Mouse (Mus musculus) CH12.LX (cell line): ENCODE results near the gene Slc30a3. TPM values are rescaled to one million over a fixed set of nuclear protein-coding genes. Genes with fewer than 3 reads are reported as not detected.
A peak's percentile ranks its signal among the peaks of the same experiment; 100 is the strongest.

Experiments
- DNase-seq: peaks from one replicate; pipeline ENCODE4 v3.0.0-alpha.2; 2013; ENCODE audit errors: extremely low read depth
- H3K27ac ChIP-seq: 2 replicates; pipeline ENCODE4 v1.5.1; 2012; ENCODE audit warnings: low read depth, mild to moderate bottlenecking, control low read depth, moderate library complexity; ENCODE audit not compliant: insufficient read depth
- H3K27me3 ChIP-seq: replicated peaks from 2 replicates; pipeline ENCODE3; 2012; ENCODE audit warnings: inconsistent platforms
- H3K36me3 ChIP-seq, 2 experiments: replicated peaks in 1 of 2; 2 replicates each; pipeline versions ENCODE3 to v1.6.1; 2012; ENCODE audit warnings: inconsistent platforms in 1 of 2, low read length in 1 of 2, mild to moderate bottlenecking in 1 of 2, mixed read lengths in 1 of 2, moderate library complexity in 1 of 2; ENCODE audit not compliant: control insufficient read depth in 1 of 2, insufficient read depth in 1 of 2
- H3K4me1 ChIP-seq, 2 experiments: 2 replicates each; pipeline ENCODE4 v1.6.1; 2012; ENCODE audit warnings: inconsistent platforms in 1 of 2, moderate library complexity in 1 of 2; ENCODE audit not compliant: insufficient read depth in 2 of 2, control insufficient read depth in 1 of 2
- H3K4me2 ChIP-seq: 2 replicates; pipeline ENCODE4 v1.6.1; 2012; ENCODE audit warnings: low read depth, mild to moderate bottlenecking, control low read depth; ENCODE audit not compliant: poor library complexity, insufficient read depth, severe bottlenecking
- H3K4me3 ChIP-seq, 3 experiments: fragments of 150-350 bp in 1 of 3; sonication (generic) in 1 of 3; replicated peaks in 1 of 3; 2 replicates each; pipeline versions ENCODE3 to v1.5.1; 2011 to 2012; ENCODE audit warnings: low read depth in 2 of 3, low read length in 2 of 3, mild to moderate bottlenecking in 2 of 3, moderate library complexity in 2 of 3, control low read depth in 1 of 3, improper control_type of control experiment in 1 of 3, inconsistent platforms in 1 of 3, mixed read lengths in 1 of 3; ENCODE audit not compliant: poor library complexity in 1 of 3
- H3K79me2 ChIP-seq: replicated peaks from 2 replicates; pipeline ENCODE4 v1.6.1; 2012; ENCODE audit warnings: mild to moderate bottlenecking, moderate library complexity; ENCODE audit not compliant: control insufficient read depth, poor library complexity, insufficient read depth, severe bottlenecking; ENCODE audit errors: extremely low read depth
- H3K9ac ChIP-seq: 2 replicates; pipeline ENCODE4 v1.6.1; 2012; ENCODE audit warnings: low read depth, mild to moderate bottlenecking, control low read depth, moderate library complexity; ENCODE audit not compliant: insufficient read depth
- H3K9me3 ChIP-seq: replicated peaks from 2 replicates; pipeline ENCODE3; 2012; ENCODE audit warnings: low read length, inconsistent platforms, mixed read lengths
- BHLHE40 ChIP-seq: IDR thresholded peaks from 2 replicates; pipeline ENCODE4 v1.6.1; 2011; ENCODE audit warnings: mild to moderate bottlenecking, low read depth, low read length, improper control_type of control experiment
- CHD2 ChIP-seq: IDR thresholded peaks from 2 replicates; pipeline ENCODE4 v1.6.1; 2011; ENCODE audit warnings: low read length, improper control_type of control experiment
- E2F4 ChIP-seq: IDR thresholded peaks from 2 replicates; pipeline ENCODE4 v1.6.1; 2011; ENCODE audit warnings: low read depth, low read length, improper control_type of control experiment; ENCODE audit not compliant: insufficient replicate concordance
- ELF1 ChIP-seq: IDR thresholded peaks from 2 replicates; pipeline ENCODE4 v1.6.1; 2014; ENCODE audit warnings: low read depth, mild to moderate bottlenecking, inconsistent platforms, low read length, improper control_type of control experiment
- GABPA ChIP-seq: IDR thresholded peaks from 2 replicates; pipeline ENCODE4 v1.6.1; 2012; ENCODE audit warnings: low read depth, low read length, improper control_type of control experiment, inconsistent platforms; ENCODE audit not compliant: insufficient replicate concordance
- HCFC1 ChIP-seq: IDR thresholded peaks from 2 replicates; pipeline ENCODE4 v1.6.1; 2012; ENCODE audit warnings: low read depth, mild to moderate bottlenecking, inconsistent platforms, low read length, improper control_type of control experiment
- IRF4 ChIP-seq: IDR thresholded peaks from 2 replicates; pipeline ENCODE4 v1.6.1; 2014; ENCODE audit warnings: low read depth, mild to moderate bottlenecking, inconsistent platforms, low read length, improper control_type of control experiment
- JUN ChIP-seq: IDR thresholded peaks from 2 replicates; pipeline ENCODE4 v1.6.1; 2011; ENCODE audit warnings: low read depth, mild to moderate bottlenecking, low read length, improper control_type of control experiment, moderate library complexity; ENCODE audit not compliant: insufficient read depth
- MAFK ChIP-seq: IDR thresholded peaks from 2 replicates; pipeline ENCODE4 v1.6.1; 2011; ENCODE audit warnings: low read length, improper control_type of control experiment; ENCODE audit not compliant: insufficient replicate concordance
- MAX ChIP-seq: IDR thresholded peaks from 2 replicates; pipeline ENCODE4 v1.6.1; 2011; ENCODE audit warnings: low read length, improper control_type of control experiment
- MEF2A ChIP-seq: IDR thresholded peaks from 2 replicates; pipeline ENCODE4 v1.6.1; 2014; ENCODE audit warnings: low read depth, mild to moderate bottlenecking, inconsistent platforms, low read length, improper control_type of control experiment, borderline replicate concordance
- MXI1 ChIP-seq: IDR thresholded peaks from 2 replicates; pipeline ENCODE4 v1.6.1; 2011; ENCODE audit warnings: mild to moderate bottlenecking, low read depth, low read length, improper control_type of control experiment
- NELFE ChIP-seq: IDR thresholded peaks from 2 replicates; pipeline ENCODE4 v1.6.1; 2011; ENCODE audit warnings: low read depth, low read length, improper control_type of control experiment
- NRF1 ChIP-seq: IDR thresholded peaks from 2 replicates; pipeline ENCODE4 v1.6.1; 2014; ENCODE audit warnings: low read depth, mild to moderate bottlenecking, inconsistent platforms, low read length, improper control_type of control experiment, moderate library complexity
- POLR2A ChIP-seq: IDR thresholded peaks from 2 replicates; pipeline ENCODE4 v1.6.1; 2011; ENCODE audit warnings: low read depth, mild to moderate bottlenecking, improper control_type of control experiment, low read length
- POLR2AphosphoS2 ChIP-seq: IDR thresholded peaks from 2 replicates; pipeline ENCODE4 v1.6.1; 2011; ENCODE audit warnings: low read depth, low read length, improper control_type of control experiment
- RAD21 ChIP-seq: IDR thresholded peaks from 2 replicates; pipeline ENCODE4 v1.6.1; 2011; ENCODE audit warnings: low read depth, mild to moderate bottlenecking, low read length, improper control_type of control experiment, moderate library complexity
- RCOR1 ChIP-seq: conservative IDR thresholded peaks from 2 replicates; pipeline ENCODE4 v1.6.1; 2012; ENCODE audit warnings: low read depth, mild to moderate bottlenecking, inconsistent platforms, low read length, improper control_type of control experiment
- SIN3A ChIP-seq: IDR thresholded peaks from 2 replicates; pipeline ENCODE4 v1.6.1; 2012; ENCODE audit warnings: low read length, improper control_type of control experiment, inconsistent platforms
- TCF12 ChIP-seq: IDR thresholded peaks from 2 replicates; pipeline ENCODE4 v1.6.1; 2014; ENCODE audit warnings: low read depth, mild to moderate bottlenecking, inconsistent platforms, low read length, improper control_type of control experiment
- UBTF ChIP-seq: IDR thresholded peaks from 2 replicates; pipeline ENCODE4 v1.6.1; 2012; ENCODE audit warnings: low read depth, mild to moderate bottlenecking, inconsistent platforms, low read length, improper control_type of control experiment, moderate library complexity
- USF1 ChIP-seq: IDR thresholded peaks from 2 replicates; pipeline ENCODE4 v1.6.1; 2014; ENCODE audit warnings: low read depth, mild to moderate bottlenecking, inconsistent platforms, low read length, improper control_type of control experiment
- USF2 ChIP-seq: conservative IDR thresholded peaks from 2 replicates; pipeline ENCODE4 v1.6.1; 2011; ENCODE audit warnings: low read depth, low read length, improper control_type of control experiment
- ZC3H11A ChIP-seq: IDR thresholded peaks from 2 replicates; pipeline ENCODE4 v1.6.1; 2012; ENCODE audit warnings: low read depth, mild to moderate bottlenecking, inconsistent platforms, low read length, improper control_type of control experiment
- ZKSCAN1 ChIP-seq: IDR thresholded peaks from 2 replicates; pipeline ENCODE4 v1.6.1; 2012; ENCODE audit warnings: low read depth, inconsistent platforms, low read length, improper control_type of control experiment, borderline replicate concordance
- ZMIZ1 ChIP-seq: IDR thresholded peaks from 2 replicates; pipeline ENCODE4 v1.6.1; 2012; ENCODE audit warnings: low read depth, mild to moderate bottlenecking, inconsistent platforms, low read length, improper control_type of control experiment
- dilution Hi-C: fragments of 300-500 bp; cut with MboI; formaldehyde crosslinking; loops from 2 replicates; pipeline ENCODE4 v1.14.3; 2020; ENCODE audit warnings: low sequenced_read_pairs; ENCODE audit not compliant: extremely low pct_unique_long_range_greater_than_20kb, extremely low pct_ligation_motif_present
- in situ Hi-C: fragments of 300-500 bp; cut with MboI; formaldehyde crosslinking; loops from 3 replicates; pipeline ENCODE4 v1.14.3; 2019; ENCODE audit warnings: low sequenced_read_pairs, low pct_ligation_motif_present, low pct_unique_long_range_greater_than_20kb, mixed read lengths
- polyA plus RNA-seq: library from polyadenylated mRNA; unstranded; fragments of >175 nt; gene quantifications from 2 replicates; pipeline ENCODE4 v1.2.1, GENCODE M21; 2012; ENCODE audit warnings: low read depth; ENCODE audit not compliant: insufficient read length
- total RNA-seq, 2 experiments: library from RNA; depleted of rRNA; stranded (reverse); fragments of 300-350 nt in 1 of 2; fragments of >200 nt in 1 of 2; gene quantifications; 2 replicates each; pipeline ENCODE4 v1.2.3; 2012 to 2014

The Slc30a3 gene
- total RNA-seq (2012; rRNA removed) (not detected in 2 replicates), total RNA-seq (2014; rRNA removed) (not detected in 2 replicates), polyA plus RNA-seq (not detected in 2 replicates)

- H3K36me3 ChIP-seq: no peaks in the 10 kb centered on the region
- H3K4me1 ChIP-seq: peaks cover 4 to 9% of the 10 kb centered on the region in 2 experiments; a peak in 3 of 4 replicates
- in situ Hi-C loops: no loop called here
- no peak for TF ChIP-seq ZC3H11A
- TF ChIP-seq GABPA: no peak
- TF ChIP-seq RCOR1: no peak
- no peak for TF ChIP-seq E2F4
- TF ChIP-seq TCF12: no peak
- TF ChIP-seq ZMIZ1: no peak
- TF ChIP-seq USF1: no peak
- no peak for TF ChIP-seq MEF2A
- TF ChIP-seq ZKSCAN1: no peak
- TF ChIP-seq IRF4: no peak
- TF ChIP-seq CHD2: no peak
- no peak for TF ChIP-seq SIN3A
- no peak for TF ChIP-seq UBTF
- no peak for TF ChIP-seq NELFE
- no peaks in the 10 kb centered on the region for H3K9me3 ChIP-seq
- dilution Hi-C loops: no loop called here
- H3K79me2 ChIP-seq: no peaks in the 10 kb centered on the region; the same call in 1 of the 2 replicates
- no peak for DNase-seq
- no peak within 1 kb of the TSS for H3K4me2 ChIP-seq
- peaks cover 33% of the 10 kb centered on the region for H3K27me3 ChIP-seq
- no peak within 1 kb of the TSS for H3K27ac ChIP-seq
- H3K4me3 ChIP-seq: no peak within 1 kb of the TSS
- no peak within 1 kb of the TSS for H3K9ac ChIP-seq
These were observed at the start of gene Slc30a3 for GRCm38 (mm10) chr5:31108000-31108490. Slc30a3 (minus strand) TSS chr5:31108237.

GRCm38 (mm10) chr5:31154152-31154553 lies 46.1 kb upstream of the Slc30a3 start, which contains the start of gene Mpv17:
Mpv17 (minus strand) TSS chr5:31154251.
- Histone ChIP-seq H3K79me2 (no peaks in the 10 kb centered on the region), H3K27me3 (no peaks in the 10 kb centered on the region), H3K9me3 (no peaks in the 10 kb centered on the region), H3K4me1 (peaks cover 3 to 24% of the 10 kb centered on the region in 2 experiments; a peak in 2 of 4 replicates), H3K9ac (peak within 1 kb of the TSS; percentile 61), H3K27ac (peak within 1 kb of the TSS; percentile 33; the same call in 1 of the 2 replicates), H3K4me3 (peak within 1 kb of the TSS; percentile 72 to 81 (median 73)), H3K36me3 (peaks cover 31 to 66% of the 10 kb centered on the region in 2 experiments), H3K4me2 (peak within 1 kb of the TSS; percentile 65)
- in situ Hi-C loops: no loop called here
- dilution Hi-C loops: no loop called here
- peak; percentile 86 for DNase-seq
- TF ChIP-seq MAFK: no peak
- TF ChIP-seq POLR2A: peak; percentile 73
- peak; percentile 83 for TF ChIP-seq NRF1
- TF ChIP-seq SIN3A: peak; percentile 81
- peak; percentile 78 for TF ChIP-seq NELFE
- peak; percentile 99 for TF ChIP-seq BHLHE40
- TF ChIP-seq HCFC1: peak; percentile 80
- peak; percentile 94 for TF ChIP-seq ELF1
- peak; percentile 93 for TF ChIP-seq USF2
- peak; percentile 79; the same call in 1 of the 2 replicates for TF ChIP-seq MAX
- peak; percentile 59 for TF ChIP-seq MXI1
- TF ChIP-seq RAD21: no peak
- peak; percentile 36; the same call in 1 of the 2 replicates for TF ChIP-seq CHD2
- TF ChIP-seq JUN: no peak
- TF ChIP-seq TCF12: peak; percentile 60; the same call in 1 of the 2 replicates
- peak; percentile 97; the same call in 1 of the 2 replicates for TF ChIP-seq POLR2AphosphoS2
- TF ChIP-seq MEF2A: no peak
- TF ChIP-seq ZMIZ1: peak; percentile 66; the same call in 1 of the 2 replicates
- no peak for TF ChIP-seq ZC3H11A
- TF ChIP-seq USF1: peak; percentile 94
